Mouse (Mus musculus) MEL (cell line): ENCODE measurements around the gene Mboat1.

Experiments
- CHD1 ChIP-seq: IDR thresholded peaks from 2 replicates; pipeline ENCODE4 v1.6.1; 2012; ENCODE audit warnings: low read depth, mild to moderate bottlenecking, inconsistent platforms, low read length, improper control_type of control experiment
- MEF2A ChIP-seq: IDR thresholded peaks from 2 replicates; pipeline ENCODE4 v1.6.1; 2014; ENCODE audit warnings: low read depth, mild to moderate bottlenecking, inconsistent platforms, low read length, improper control_type of control experiment; ENCODE audit not compliant: poor library complexity, insufficient replicate concordance, severe bottlenecking; ENCODE audit errors: extremely low read depth
- RCOR1 ChIP-seq: IDR thresholded peaks from 2 replicates; pipeline ENCODE4 v1.6.1; 2012; ENCODE audit warnings: low read depth, mild to moderate bottlenecking, inconsistent platforms, low read length, improper control_type of control experiment
- SMC3 ChIP-seq: IDR thresholded peaks from 2 replicates; pipeline ENCODE4 v1.6.1; 2011; ENCODE audit warnings: low read depth, low read length, improper control_type of control experiment

DNA sequence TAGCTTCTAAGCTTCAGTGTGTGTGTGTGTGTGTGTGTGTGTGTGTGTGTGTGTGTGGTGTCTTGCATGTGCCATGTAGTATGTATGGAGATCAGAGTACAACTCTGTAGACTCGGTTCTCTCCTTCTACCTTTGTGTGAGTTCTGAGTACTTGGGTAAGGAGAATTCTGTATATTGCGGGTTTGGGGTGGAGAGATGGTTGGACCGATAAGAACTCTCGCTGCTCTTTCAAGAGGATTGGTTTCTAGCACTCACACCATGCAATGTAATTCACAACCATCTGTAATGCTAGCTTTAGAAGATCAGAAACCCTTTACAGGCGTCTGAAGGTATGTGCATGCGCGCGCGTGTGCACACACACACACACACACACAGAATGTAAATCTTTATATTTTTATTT is 123.0 kb downstream of the Mboat1 start:
- TF ChIP-seq CHD1 (no peak), SMC3 (no peak), MEF2A (no peak), RCOR1 (no peak)
